Mouse (Mus musculus) urinary bladder, postnatal 25 days (tissue): ENCODE results near the gene Tacr2.

Experiments used
- DNase-seq: peaks from one replicate; pipeline ENCODE4 v3.0.0; 2022; ENCODE audit warnings: low spot score

The Tacr2 gene

GRCm38 (mm10) chr10:62300006-62300827 lies 48.0 kb downstream of the Tacr2 start:
- DNase-seq: no peak

- no peak for DNase-seq
These were observed 52.9 kb downstream of the Tacr2 start for GRCm38 (mm10) chr10:62305090-62305489.

- no peak for DNase-seq
These were observed 54.2 kb downstream of the Tacr2 start for GRCm38 (mm10) chr10:62306483-62306882.

GRCm38 (mm10) chr10:62308896-62309491 lies 56.8 kb downstream of the Tacr2 start:
- DNase-seq: no peak

- no peak for DNase-seq
These were observed 57.4 kb downstream of the Tacr2 start for GRCm38 (mm10) chr10:62309593-62309992.

- no peak for DNase-seq
These were observed 58.2 kb downstream of the Tacr2 start for GRCm38 (mm10) chr10:62310259-62311039.

GRCm38 (mm10) chr10:62311464-62311863 lies 59.2 kb downstream of the Tacr2 start:
- DNase-seq: no peak

- no peak for DNase-seq
These were observed 60.9 kb downstream of the Tacr2 start for GRCm38 (mm10) chr10:62313140-62313539.

GRCm38 (mm10) chr10:62313885-62314424 lies 61.7 kb downstream of the Tacr2 start:
- no peak for DNase-seq
